Mouse (Mus musculus) spleen, postnatal 36 days (tissue): Measurements from ENCODE around the gene Tsnaxip1.

Experiments used
- DNase-seq, 2 experiments: peaks; one replicate each; pipeline ENCODE4 v3.0.0; 2022; ENCODE audit warnings: low spot score in 2 of 2, mixed read lengths in 1 of 2

Gene Tsnaxip1

GRCm38 (mm10) chr8:105826861-105827848 is at the start of gene Tsnaxip1, which contains the start of gene Ranbp10:
Gene Tsnaxip1, plus strand, starts transcription at chr8:105827731.
Gene Ranbp10, minus strand, starts transcription at chr8:105827350.
- peak; percentile 97 to 98 for DNase-seq

- DNase-seq: no peak
Measured at GRCm38 (mm10) chr8:105777833-105778232, 49.7 kb upstream of the Tsnaxip1 start.

- no peak for DNase-seq
Measured at GRCm38 (mm10) chr8:105780298-105780697, 47.2 kb upstream of the Tsnaxip1 start.

DNA sequence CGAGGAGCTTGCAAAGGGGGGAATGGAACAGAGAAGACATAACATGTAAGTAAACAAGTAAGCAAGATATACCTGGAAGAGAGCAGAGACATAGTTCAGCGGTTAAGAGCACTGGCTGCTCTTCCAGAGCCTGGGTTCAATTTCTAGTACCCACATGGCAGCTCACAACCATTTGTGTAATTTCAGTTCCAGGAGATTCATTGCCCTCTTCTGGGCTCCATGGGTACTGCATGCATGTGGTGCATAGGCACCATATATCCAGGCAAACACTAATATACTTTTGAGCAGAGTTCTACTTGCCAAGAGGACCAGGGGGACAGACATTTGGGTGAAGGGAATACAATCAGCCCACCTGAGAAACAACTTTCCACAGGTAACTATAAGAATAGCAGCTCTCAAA is 39.3 kb upstream of the Tsnaxip1 start:
- DNase-seq: peak; percentile 52 to 60

DNA sequence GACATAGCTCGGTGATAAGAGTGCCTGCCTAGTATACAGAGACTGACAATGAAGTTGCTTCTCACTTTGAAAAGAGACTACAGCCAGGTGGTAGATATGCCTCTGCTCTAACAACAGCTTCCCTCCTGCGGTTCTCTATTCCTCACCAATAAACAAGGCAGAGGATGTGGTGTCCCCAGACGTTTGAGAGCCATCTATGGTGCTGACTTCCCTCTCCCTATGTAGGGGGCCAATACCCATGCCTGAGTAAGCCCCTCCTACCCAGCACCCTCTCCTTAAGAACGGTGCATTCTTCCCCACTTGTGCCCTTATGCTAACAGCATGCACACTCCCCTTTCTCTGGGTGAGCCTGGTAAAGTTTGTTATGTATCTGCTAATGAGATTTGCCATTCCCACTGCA is 38.6 kb upstream of the Tsnaxip1 start:
- DNase-seq: no peak

DNA sequence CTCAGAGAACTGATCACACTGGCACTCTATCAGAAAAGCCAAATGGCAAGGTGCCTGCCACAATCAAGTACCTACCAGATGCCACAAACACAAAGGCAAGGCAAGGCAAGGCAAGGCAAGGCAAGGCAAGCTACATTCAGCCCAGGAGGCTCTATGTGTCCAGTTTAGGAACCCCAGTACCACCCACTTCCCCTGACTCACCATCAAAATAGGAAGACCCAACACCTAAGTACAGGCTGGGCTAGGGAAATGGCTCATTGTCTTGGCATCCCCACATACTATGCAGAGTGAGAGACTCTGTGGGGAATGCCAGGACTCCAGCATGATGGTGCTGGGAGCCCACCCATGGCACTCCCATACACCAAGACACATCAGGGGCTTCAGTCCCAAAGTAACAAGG is 37.9 kb upstream of the Tsnaxip1 start:
- DNase-seq: no peak

DNA sequence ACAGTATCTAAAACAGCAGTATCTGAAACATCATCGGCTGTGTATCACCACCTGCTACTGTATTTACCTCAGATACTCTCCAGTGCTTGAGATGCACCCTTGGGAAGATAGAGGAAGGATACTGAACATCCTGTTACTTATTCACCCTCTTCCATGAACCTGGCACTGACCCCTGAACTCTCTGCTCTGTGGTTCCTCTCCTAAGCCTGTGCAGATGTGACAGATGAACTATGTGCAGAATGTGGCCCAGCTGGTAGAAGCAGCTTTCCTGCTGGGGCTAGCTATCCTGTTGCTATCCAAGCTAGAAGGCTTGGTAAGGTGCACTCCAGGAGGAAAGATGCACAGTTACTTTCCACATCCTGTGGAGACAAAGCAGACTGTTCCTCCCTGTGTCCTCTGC is 34.2 kb upstream of the Tsnaxip1 start:
- no peak for DNase-seq

DNA sequence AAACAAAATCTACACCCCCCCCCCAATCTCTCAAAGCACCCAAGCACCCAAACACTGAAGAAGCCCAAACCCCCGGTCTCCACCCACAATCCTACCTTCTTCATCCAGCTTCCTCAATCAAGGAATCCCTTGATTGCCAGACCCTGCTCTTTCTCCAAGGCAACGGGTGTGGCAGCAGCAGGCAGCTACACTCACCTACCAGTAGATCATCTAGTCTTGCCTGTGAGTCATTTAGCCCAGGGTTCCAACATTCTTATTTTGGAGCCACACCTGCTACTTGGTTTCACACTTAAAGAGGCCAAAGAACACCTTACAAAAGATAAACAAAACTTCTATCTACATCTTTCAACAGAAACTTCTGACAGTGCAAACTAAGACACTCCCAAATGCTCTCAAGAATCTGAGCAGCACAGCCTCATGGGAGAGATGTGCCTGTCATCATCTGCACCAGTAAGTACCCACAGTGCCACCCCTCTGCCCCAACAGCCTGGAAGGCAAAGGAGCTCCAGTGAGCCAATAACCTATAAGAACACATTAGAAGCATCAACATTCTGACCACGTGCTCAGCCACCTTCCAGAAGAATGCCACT is 33.4 kb upstream of the Tsnaxip1 start:
- no peak for DNase-seq

GRCm38 (mm10) chr8:105795785-105796184 is 31.7 kb upstream of the Tsnaxip1 start:
- DNase-seq: no peak

GRCm38 (mm10) chr8:105798408-105798807 is 29.1 kb upstream of the Tsnaxip1 start:
- no peak for DNase-seq

- DNase-seq: peak; percentile 75 to 85
Measured at GRCm38 (mm10) chr8:105799091-105799812, 28.3 kb upstream of the Tsnaxip1 start.

DNA sequence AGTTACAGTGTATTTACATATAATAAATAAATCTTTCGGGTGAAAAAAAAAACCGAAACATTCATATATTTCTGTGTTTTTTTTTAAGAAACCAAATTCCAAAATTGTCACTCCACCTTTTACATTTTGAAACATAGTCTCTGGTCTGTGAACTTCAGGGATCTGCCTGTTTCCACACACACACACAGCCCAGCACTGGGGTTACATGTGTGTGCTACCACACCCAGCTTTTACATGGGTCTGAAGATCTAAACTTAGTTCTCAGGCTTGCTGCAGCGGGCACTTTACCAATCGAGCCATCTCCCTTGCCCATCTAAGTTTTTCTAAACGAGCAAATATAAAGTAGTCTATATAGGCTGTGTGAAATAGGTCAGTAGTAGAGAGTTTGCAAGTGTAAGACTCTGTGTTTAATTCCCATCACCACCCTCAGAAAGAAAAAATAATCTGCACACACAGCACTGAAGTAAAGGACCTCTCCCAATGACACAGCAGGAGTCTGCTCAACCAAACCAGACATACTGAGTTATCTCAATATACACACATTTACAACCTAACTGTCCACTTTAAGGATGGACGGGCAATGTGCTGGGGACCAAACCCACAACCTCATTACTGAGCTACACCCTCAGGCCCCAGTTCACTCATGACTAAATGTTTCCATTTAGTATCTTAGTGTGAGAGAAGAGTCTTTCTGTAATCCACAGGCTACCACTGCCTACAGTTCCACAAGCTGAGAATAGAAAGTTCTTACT is 26.2 kb upstream of the Tsnaxip1 start:
- DNase-seq: peak; percentile 30 to 63

- DNase-seq: no peak
Measured at GRCm38 (mm10) chr8:105804797-105805196, 22.7 kb upstream of the Tsnaxip1 start.

DNA sequence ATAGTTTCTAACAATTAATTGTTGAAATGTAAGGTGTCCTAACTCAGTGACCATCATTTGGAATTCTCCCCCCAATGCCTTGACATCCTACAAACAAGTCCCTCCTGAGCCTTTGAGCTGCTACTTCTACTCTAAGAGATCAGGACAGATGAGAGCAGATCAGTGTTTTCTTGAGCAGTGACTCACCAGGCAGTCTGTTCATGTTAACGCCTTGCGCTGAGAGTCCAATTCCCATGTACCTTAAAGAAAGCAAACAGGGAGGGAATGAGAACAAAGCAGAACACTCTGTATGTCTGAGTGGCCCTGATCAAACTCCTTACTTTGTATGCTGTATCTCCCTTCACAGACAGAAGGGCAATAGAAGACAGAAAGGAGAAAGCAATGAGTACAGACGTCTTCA is 22.2 kb upstream of the Tsnaxip1 start:
- no peak for DNase-seq

DNA sequence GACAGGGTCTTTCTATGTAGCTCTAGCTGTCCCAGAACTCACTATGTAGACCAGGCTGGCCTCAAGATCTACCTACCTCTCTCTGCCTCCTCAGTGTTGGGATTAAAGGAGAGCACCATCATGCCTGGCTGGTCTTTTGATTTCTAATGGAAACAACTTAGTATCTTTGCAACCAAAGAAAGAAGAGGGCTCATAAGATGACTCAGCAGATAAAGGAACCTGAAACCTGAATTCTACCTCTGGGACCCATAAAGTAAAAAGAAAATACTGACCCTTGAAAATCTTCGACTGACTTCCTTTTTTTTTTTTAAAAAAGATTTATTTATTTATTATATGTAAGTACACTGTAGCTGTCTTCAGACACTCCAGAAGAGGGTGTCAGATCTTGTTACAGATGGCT is 21.6 kb upstream of the Tsnaxip1 start:
- no peak for DNase-seq

DNA sequence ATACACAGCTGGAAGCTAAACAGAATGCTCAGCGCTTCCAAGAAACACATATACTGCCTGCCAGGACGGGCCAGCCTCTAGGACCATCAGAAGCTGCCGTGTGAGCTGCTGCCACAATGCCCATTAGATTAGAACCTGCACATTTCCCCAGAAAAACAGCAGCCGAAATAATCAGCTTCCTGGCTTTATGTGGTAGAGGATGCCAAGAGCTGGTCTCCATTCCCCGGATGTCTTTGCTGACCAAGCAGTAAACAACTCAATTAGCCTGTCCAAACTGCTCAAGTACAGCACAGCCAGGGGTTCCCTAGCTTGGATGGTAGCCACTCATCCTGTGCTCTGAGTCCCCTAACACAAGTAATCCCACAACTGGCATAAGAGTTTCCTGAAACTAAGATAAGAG is 19.8 kb upstream of the Tsnaxip1 start:
- DNase-seq: no peak

- DNase-seq: no peak
Measured at GRCm38 (mm10) chr8:105808480-105808879, 19.1 kb upstream of the Tsnaxip1 start.

DNA sequence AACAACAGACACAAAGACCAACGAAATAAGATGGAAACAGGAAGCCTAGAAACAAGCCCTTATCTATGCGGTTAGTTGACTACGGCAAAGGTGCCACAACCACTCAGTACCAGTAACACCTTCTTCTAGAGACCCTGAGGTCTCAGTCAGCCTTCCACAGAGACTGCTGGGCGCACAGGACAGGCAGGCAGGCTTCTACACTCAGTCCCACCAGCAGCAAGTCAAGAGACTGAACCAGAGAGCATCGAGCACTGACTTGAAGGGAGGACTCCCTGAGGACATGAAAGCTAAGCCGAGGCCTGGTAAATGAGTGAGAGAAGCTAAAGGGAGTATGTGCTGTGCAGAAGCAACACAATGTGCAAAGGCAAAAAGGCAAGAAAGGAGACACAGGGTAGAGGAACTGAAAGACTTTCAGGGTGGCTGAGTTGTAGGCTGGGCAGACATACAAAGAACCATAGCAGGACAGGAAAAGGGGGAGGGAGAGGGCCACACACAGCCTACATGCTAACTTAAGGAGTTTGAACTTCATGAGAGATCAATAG is 17.2 kb upstream of the Tsnaxip1 start:
- DNase-seq: peak; percentile 74 to 75

DNA sequence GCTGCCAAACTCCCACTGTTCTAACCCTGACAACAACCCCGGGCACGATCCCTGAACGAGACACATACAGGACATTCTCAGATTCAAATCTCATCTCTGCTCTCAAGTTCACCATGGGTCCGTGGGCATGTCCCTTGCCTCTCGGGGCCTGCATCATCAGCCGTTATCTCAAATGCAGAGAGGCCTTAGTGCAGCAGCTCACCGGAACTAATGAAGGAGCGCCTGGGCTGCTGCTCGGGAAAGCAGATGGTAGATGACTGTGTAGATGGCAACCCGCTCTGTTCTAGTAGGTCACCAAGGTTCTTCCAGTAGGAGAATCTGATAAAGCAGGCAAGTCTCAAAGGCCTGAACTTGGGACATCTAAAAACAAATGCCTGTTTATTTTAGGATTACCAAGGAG is 16.5 kb upstream of the Tsnaxip1 start:
- no peak for DNase-seq

- DNase-seq: no peak
Measured at GRCm38 (mm10) chr8:105811543-105811942, 16.0 kb upstream of the Tsnaxip1 start.

- no peak for DNase-seq
Measured at GRCm38 (mm10) chr8:105812511-105812910, 15.0 kb upstream of the Tsnaxip1 start.
